Mouse (Mus musculus) CD4-positive, CD25-positive, alpha-beta regulatory T cell, adult 4 months (primary cell): ENCODE data around the gene Syt6. TPM values are rescaled to one million over a fixed set of nuclear protein-coding genes. Genes with fewer than 3 reads are reported as not detected.

Source experiments
- ATAC-seq: one replicate; pipeline ENCODE4 v1.8.0; 2017
- polyA plus RNA-seq, 2 experiments: library from polyadenylated mRNA; unstranded; fragments of 100-300 nt; shearing (Covaris generic); gene quantifications; one replicate each; pipeline ENCODE4 v1.2.1; 2017

Syt6 gene
- not detected for polyA plus RNA-seq

DNA sequence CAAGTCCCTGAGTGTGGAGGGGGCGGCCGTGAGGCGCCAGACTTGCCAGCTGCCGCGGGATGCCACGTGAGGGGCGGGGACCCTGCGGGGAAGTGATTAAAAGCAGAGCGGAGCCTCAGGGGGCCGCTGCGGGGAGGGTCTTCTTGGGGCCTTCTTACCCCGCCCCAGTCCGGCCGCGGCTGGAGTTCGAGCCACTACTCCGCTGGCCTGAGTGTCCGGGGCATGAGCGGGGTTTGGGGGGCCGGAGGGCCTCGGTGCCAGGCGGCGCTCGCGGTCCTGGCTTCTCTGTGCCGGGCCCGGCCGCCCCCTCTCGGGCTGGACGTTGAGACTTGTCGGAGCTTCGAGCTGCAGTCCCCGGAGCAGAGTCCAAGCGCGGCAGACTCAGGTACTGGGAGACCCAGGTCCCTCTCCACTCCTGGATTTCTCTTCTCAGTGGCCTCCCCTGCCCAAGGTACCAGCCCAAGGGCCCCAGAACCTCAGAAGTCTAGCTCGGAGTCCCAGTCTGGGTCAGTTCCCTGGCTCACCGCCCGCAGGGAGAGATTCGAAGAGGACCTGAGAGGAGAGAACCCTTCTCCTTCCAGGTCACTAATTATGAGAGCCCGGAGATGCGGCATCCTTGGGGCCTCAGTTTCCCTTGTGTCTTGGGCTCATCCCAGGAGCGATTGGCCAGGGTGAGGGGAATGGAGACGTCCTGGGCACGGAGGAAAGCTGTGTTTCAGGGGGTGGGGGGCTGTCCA lies at the start of gene Syt6:
Syt6 (plus strand) TSS at position 76 of the 737 bp plus-strand sequence.
- no peak for ATAC-seq

- ATAC-seq, result no peak
Measured at GRCm38 (mm10) chr3:103526201-103526704, 48.8 kb upstream of the Syt6 start.

GRCm38 (mm10) chr3:103526864-103527263 lies 48.2 kb upstream of the Syt6 start:
- ATAC-seq, result no peak

- no peak for ATAC-seq
Measured at GRCm38 (mm10) chr3:103534036-103534435, 41.0 kb upstream of the Syt6 start.

DNA sequence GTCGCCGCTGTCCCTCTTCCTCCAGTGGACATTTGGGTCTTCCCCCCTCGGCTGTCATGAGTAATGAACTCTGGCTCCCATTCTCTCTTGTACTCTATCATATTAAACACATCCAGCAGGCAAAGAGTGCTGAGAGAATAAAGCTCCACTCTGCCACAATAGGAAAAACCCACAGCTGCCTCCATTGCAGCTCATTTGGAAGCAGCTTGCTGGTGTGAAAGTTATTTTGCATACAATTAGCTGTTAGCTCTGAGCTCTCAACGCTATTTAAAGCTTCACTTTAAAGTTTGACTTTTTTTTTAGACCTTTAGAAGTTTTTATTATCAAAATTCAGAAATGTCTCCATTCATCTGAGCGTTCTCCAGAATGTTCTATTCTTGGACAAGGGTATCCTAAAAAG lies 39.8 kb upstream of the Syt6 start:
- ATAC-seq, result no peak

- no peak for ATAC-seq
Measured at GRCm38 (mm10) chr3:103539148-103539547, 35.9 kb upstream of the Syt6 start.

DNA sequence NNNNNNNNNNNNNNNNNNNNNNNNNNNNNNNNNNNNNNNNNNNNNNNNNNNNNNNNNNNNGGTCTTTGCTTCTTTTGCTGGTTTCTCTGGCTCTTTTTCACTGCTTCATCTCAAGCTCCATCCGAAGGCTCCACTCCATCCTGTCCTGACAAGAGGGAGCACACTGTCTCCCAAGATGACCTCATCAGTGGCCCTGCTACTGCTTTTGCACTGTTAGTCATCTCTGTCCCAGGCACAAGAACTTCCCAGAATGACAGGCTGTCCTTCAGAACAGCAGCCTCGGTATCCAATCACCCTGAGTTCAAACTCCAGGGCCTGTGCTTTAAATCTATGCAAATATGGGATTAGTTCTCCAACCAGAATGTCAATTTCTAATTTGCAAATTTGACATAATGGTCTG lies 28.9 kb upstream of the Syt6 start:
- no peak for ATAC-seq

DNA sequence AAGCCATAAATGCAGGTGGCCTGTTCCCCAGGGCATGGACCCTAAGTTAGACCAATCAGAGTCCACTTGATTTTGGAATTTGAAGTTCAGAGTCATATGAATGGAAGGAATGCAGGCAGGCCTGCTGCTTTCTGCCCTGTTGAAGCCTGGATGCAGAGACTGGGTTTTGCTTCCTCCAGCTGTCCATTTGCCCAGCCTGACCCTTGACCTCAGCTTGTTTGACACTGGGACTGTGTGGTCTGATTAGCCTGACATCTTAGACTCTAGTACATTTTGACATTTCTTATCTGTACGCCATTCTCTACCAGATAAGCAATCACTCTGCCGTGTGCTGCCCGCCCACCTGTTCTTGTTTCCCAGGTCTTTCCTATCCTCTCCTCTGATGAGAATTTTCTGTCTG lies 28.4 kb upstream of the Syt6 start:
- no peak for ATAC-seq

DNA sequence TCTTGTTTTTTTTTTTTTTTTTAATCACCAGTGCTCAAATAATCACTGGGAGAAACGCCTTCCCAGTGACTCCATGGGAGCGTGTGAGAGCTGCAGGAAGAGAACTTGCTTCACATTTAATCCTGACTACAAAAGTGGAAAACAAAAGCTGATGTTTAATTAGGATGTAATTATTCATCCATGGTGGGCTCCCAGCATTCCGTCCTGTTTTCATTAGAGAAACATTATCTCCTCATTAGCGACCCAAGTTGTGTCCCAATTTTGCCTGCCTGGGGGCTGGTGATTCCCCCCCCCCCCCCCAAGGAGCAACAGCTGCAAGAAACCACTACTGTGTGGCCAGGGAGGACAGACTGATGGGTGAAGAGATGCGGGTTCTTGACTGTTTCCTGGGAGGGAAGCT lies 24.8 kb upstream of the Syt6 start:
- ATAC-seq, result no peak

GRCm38 (mm10) chr3:103567226-103567625 lies 7.8 kb upstream of the Syt6 start:
- no peak for ATAC-seq

- ATAC-seq, result no peak
Measured at GRCm38 (mm10) chr3:103572526-103572925, 2.5 kb upstream of the Syt6 start.

DNA sequence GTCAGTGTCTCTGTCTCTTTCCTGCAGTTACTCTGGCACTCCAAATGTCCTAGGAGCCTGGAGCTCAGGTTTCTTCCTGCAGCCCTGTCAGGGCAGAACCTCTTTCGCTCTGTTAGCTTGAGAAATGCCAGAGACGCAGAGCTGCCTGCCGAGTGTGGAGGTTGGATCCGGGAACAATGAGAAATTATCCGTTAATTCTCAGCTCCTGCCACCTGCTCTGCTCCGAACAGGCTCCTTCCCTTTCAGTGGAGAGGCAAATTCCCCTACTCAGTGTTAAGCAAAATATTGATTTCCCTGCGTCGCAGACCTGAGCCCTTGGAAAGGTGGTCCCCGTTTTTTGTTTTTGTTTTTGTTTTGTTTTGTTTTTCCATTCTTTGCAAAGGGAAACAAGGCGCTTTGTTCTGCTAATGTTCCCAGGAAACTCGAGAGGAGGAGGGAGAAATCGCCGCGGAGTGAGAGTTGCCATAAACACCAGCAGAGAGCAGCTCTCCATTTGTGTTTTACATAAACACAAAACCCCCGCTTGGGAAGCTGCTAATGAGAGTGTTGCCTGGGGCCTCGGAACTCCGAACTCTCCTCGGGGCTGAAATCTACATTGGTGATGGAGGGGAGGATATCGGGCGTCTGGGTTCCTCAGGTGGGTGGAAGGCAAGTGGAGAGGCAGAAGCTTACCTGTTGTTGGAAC lies 1.8 kb upstream of the Syt6 start:
- no peak for ATAC-seq

- no peak for ATAC-seq
Measured at GRCm38 (mm10) chr3:103573791-103574166, 1.3 kb upstream of the Syt6 start.

DNA sequence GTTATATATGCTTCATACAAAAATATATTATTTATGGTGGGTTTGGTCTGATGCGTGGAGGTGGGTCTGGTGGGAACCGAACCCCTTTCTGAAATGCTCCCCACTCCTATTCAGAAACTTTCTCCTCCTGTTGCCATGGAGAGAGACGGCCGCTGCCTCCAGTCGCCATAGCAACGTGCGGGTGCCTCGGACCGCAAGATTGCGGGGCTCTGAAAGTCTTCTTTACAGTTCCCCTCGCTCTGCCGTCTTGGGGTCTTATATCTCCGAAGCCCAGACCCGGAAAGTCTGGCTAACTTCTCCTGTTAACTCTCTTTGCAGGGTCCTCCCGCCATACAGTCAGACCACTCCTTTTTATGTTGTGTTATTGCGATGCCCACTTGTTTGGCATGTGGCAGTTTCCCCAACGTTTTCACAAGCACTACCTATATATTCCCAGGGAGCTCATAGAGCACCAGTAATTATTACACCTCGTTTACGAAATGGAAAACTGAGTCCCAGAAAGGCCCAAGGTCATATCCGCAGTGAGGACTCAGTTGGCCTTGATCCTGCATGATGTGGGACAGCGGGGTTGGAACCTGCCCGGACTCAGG lies 370 bp upstream of the Syt6 start:
- no peak for ATAC-seq

DNA sequence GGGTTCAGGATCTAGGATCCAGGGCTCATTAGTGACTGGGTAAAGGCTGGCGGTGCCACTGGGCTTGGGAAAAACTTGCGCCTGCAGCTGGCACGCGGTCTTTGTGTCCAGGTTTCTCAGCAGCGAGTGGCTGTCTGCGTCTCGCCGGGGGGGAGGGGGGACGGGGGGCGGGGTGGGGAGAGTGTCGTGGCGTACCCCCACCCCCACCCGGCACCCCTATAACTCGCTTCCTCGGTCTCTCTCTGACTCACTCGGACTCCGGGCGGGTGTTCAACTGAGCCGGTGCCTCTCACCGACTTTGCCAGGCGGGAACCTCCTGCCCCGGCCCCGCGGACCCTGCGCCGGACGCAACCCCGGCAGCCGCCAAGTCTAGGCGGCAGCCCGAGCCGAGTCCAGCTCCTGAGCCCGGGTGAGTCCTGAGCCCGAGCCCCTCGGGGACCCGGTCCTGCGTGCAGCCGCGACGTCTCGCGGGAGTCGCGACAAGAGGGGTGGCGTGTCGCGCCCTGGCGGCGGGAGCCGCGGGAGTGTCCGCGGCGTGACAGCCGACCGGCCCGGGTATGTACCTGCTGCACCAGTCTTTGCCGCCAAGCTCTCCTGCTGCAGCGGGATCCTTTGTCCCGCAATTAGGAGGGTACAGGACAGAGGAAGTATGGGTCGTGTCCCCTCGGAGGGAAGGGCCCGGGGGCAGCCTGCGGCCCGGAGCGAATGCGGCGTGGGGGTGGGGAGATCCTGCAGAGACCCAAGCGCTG lies 1.0 kb downstream of the Syt6 start:
- ATAC-seq, result no peak

DNA sequence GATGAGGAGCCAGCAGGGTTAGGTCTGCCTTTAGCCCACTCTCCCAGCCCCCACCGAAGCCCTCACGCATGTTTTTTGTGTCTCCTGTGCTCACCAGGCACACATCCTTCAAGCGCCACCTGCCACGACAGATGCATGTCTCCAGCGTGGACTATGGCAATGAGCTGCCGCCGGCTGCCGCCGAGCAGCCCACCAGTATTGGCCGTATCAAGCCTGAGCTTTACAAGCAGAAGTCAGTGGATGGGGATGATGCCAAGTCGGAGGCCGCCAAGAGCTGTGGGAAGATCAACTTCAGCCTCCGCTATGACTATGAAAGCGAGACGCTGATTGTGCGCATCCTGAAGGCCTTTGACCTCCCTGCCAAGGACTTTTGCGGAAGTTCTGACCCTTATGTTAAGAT lies 12.1 kb downstream of the Syt6 start:
- ATAC-seq, result no peak

- no peak for ATAC-seq
Measured at GRCm38 (mm10) chr3:103587672-103588071, 12.6 kb downstream of the Syt6 start.

DNA sequence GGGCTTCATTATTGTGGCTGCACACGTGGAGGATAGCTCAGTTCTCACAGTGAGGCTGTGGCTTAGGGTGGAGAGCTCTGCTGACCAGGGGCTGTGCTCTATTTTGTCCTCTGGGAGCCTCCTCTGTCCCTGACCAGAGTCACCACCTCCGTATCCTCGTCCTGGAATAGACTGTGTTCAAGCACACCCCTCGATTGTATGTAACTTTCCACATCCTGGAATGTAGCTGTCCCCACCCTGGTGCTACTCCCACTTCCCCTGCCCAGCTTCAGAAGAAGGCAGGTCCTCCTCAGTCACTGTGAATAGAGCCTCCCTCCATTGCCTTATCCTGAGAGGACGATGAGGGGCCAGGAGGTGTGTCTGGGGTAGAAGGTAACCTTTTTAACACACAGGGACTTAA lies 14.6 kb downstream of the Syt6 start:
- ATAC-seq, result no peak

DNA sequence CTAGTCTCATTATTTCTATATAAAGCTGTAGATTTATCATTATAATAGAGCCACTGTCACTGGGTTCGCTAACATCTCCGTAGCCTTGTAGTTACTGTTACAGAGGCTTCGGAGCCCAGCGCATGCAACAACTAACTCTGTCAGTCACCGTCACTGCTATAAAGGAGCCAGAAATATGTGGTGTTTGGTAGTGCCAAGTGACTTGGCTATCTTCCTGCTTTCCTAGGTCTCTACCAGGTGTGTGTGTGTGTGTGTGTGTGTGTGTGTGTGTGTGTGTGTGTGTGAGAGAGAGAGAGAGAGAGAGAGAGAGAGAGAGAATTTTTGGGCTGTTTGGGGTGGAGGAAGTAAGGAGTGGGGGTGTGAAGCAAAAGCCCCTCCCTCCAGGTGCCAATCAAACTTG lies 17.6 kb downstream of the Syt6 start:
- no peak for ATAC-seq

DNA sequence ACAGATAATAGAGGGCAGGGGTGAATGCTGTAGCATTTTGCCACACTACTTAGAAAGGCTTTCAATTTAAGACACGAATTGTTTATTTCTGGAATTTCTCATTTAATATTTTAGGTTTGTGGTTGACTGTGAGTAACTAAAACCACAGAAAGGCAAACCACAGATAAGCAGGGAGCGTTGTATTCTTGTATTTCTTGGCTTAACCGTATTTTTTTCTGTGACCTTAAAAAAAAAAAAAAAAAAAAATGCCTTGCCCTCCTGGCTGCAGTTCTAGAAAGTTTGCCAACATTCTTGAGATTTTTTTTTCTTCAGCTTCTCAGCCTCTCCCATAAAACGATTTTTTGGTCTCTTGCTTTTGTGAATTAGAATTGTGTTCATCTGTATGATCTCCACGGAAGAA lies 18.6 kb downstream of the Syt6 start:
- no peak for ATAC-seq

DNA sequence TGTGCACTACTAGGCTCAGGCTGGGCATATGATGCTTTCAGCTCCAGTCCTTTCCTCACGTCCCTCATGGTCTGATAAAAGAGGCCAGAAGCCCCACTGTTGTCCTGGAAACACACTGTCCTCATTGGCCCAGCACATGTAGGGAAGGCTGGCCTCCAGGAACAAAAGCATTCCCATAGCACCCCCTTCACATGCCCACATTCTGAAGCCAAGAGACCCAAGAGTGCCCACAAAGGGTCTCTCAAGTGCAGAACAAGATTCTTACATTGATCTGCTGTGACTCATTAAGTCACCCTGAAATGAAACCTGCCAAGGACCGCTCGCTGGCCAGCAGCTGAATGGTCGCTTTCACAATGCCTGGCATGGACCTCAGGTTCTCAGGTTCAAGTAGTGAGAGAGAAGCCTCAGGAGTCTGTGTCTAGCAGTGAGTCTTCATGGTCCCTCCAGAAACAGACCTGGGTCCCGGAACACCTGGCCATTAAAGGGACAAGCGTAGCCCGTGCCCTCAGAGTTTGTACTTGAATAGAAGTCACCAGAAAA lies 20.3 kb downstream of the Syt6 start:
- no peak for ATAC-seq

- no peak for ATAC-seq
Measured at GRCm38 (mm10) chr3:103597586-103597985, 22.6 kb downstream of the Syt6 start.

DNA sequence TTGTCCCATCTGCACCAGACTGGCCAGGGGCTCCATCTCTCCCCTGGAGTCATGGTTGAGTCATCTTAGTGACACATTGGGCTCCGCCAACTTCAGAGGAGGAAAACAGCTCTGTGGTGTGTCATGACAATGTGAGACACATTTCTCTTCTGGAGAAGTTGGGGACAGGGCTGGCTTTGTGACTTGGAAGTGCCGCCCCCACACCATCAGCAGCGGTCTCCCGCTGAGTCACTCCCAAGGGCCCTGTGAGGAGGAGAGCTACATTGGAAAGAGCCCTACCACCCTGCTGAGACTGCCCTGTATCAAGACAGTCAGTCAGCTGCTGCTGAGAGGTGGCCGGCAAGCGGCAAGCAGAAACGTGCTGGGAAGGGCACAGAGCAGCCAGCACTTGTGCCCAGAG lies 26.0 kb downstream of the Syt6 start:
- no peak for ATAC-seq
